Mouse (Mus musculus) testis, adult 2 months (tissue): ENCODE results near the gene Satb2. TPM values are rescaled to one million over a fixed set of nuclear protein-coding genes. Genes with fewer than 3 reads are reported as not detected.

Source experiments
- H3K27ac ChIP-seq: fragments of 200-500 bp; 2 replicates; pipeline ENCODE4 v1.5.1; 2012; ENCODE audit warnings: low read depth, low read length; ENCODE audit not compliant: control insufficient read depth, insufficient read depth
- H3K27me3 ChIP-seq: fragments of 200-500 bp; 2 replicates; pipeline ENCODE4 v1.6.1; 2012; ENCODE audit warnings: mild to moderate bottlenecking, low read length, moderate library complexity; ENCODE audit not compliant: control insufficient read depth, insufficient read depth
- H3K36me3 ChIP-seq: fragments of 200-500 bp; 2 replicates; pipeline ENCODE4 v1.6.1; 2012; ENCODE audit warnings: mild to moderate bottlenecking, low read length; ENCODE audit not compliant: control insufficient read depth, insufficient read depth
- H3K4me1 ChIP-seq: fragments of 200-500 bp; 2 replicates; pipeline ENCODE4 v1.6.1; 2012; ENCODE audit warnings: low read length; ENCODE audit not compliant: control insufficient read depth, insufficient read depth
- H3K4me3 ChIP-seq: fragments of 200-500 bp; 2 replicates; pipeline ENCODE4 v1.5.1; 2012; ENCODE audit warnings: low read depth, mild to moderate bottlenecking, low read length, moderate library complexity, mixed read lengths; ENCODE audit not compliant: control insufficient read depth
- CTCF ChIP-seq: fragments of 200-500 bp; IDR thresholded peaks from 2 replicates; pipeline ENCODE4 v1.5.1; 2012; ENCODE audit warnings: low read depth, mild to moderate bottlenecking, inconsistent platforms, low read length, moderate library complexity; ENCODE audit not compliant: control insufficient read depth, insufficient read depth, insufficient replicate concordance
- POLR2A ChIP-seq: fragments of 200-500 bp; IDR thresholded peaks from 2 replicates; pipeline ENCODE4 v1.6.1; 2012; ENCODE audit warnings: low read depth, mild to moderate bottlenecking, inconsistent platforms, low read length, moderate library complexity; ENCODE audit not compliant: control insufficient read depth
- polyA plus RNA-seq: library from polyadenylated mRNA; depleted of rRNA; stranded (reverse); fragments of >200 nt; gene quantifications from 2 replicates; pipeline ENCODE4 v1.2.3, GENCODE M21; 2012

Satb2 gene
- polyA plus RNA-seq, 1 experiment = 1.3 TPM

GRCm38 (mm10) chr1:56979531-56980395 lies 1.3 kb upstream of the Satb2 start:
- Histone ChIP-seq H3K4me1 (peaks cover 15% of the 10 kb centered on the region), H3K4me3 (no peak overlapping the region), H3K27me3 (peaks cover 4% of the 10 kb centered on the region; the same call in 1 of the 2 replicates), H3K27ac (no peak overlapping the region), H3K36me3 (no peaks in the 10 kb centered on the region)
- TF ChIP-seq POLR2A (no peak), CTCF (no peak)

GRCm38 (mm10) chr1:56977201-56978100 lies 999 bp downstream of the Satb2 start:
- Histone ChIP-seq H3K4me1 (peaks cover 9% of the 10 kb centered on the region), H3K27me3 (peaks cover 4% of the 10 kb centered on the region; the same call in 1 of the 2 replicates), H3K27ac (no peak overlapping the region), H3K4me3 (no peak overlapping the region), H3K36me3 (no peaks in the 10 kb centered on the region)
- no peak for TF ChIP-seq POLR2A
- peak; percentile 46; the same call in 1 of the 2 replicates for TF ChIP-seq CTCF

- peaks cover 13% of the 10 kb centered on the region for H3K4me1 ChIP-seq
- no peaks in the 10 kb centered on the region for H3K36me3 ChIP-seq
- TF ChIP-seq CTCF (no peak), POLR2A (no peak)
- H3K27me3 ChIP-seq = peaks cover 4% of the 10 kb centered on the region; the same call in 1 of the 2 replicates
- no peak overlapping the region for H3K27ac ChIP-seq
- H3K4me3 ChIP-seq = no peak overlapping the region
Measured at GRCm38 (mm10) chr1:56976825-56977104, 1.7 kb downstream of the Satb2 start.

GRCm38 (mm10) chr1:56976044-56976824 lies 2.2 kb downstream of the Satb2 start:
- H3K27me3 ChIP-seq = peaks cover 4% of the 10 kb centered on the region; the same call in 1 of the 2 replicates

GRCm38 (mm10) chr1:56975546-56975945 lies 2.9 kb downstream of the Satb2 start:
- Histone ChIP-seq H3K27ac (no peak overlapping the region), H3K4me3 (no peak overlapping the region), H3K27me3 (peaks cover 4% of the 10 kb centered on the region; the same call in 1 of the 2 replicates), H3K4me1 (peaks cover 17% of the 10 kb centered on the region), H3K36me3 (no peaks in the 10 kb centered on the region)
- TF ChIP-seq CTCF (no peak), POLR2A (no peak)

More at GRCm38 (mm10) chr1:56976044-56976824, 2.2 kb downstream of the Satb2 start:
- H3K36me3 ChIP-seq = no peaks in the 10 kb centered on the region
- H3K27ac ChIP-seq = no peak overlapping the region
- no peak overlapping the region for H3K4me3 ChIP-seq
- H3K4me1 ChIP-seq = peaks cover 16% of the 10 kb centered on the region
- no peak for TF ChIP-seq CTCF
- no peak for TF ChIP-seq POLR2A

GRCm38 (mm10) chr1:56974187-56974586 lies 4.3 kb downstream of the Satb2 start:
- TF ChIP-seq POLR2A (no peak), CTCF (no peak)
- H3K4me1 ChIP-seq = peaks cover 20% of the 10 kb centered on the region
- no peak overlapping the region for H3K27ac ChIP-seq
- no peaks in the 10 kb centered on the region for H3K36me3 ChIP-seq
- peaks cover 6% of the 10 kb centered on the region for H3K27me3 ChIP-seq
- H3K4me3 ChIP-seq = no peak overlapping the region
